Mouse (Mus musculus) retina, embryonic 14.5 days (tissue): ENCODE results near the gene Ank2.

Source experiments
- DNase-seq: peaks from one replicate; pipeline ENCODE4 v3.0.0-alpha.2; 2015; ENCODE audit warnings: low spot score

Ank2 gene

GRCm38 (mm10) chr3:126977399-126977798 is 521.8 kb downstream of the Ank2 start:
- DNase-seq = no peak

GRCm38 (mm10) chr3:126976793-126977192 is 522.4 kb downstream of the Ank2 start:
- no peak for DNase-seq

- DNase-seq = no peak
Observed at GRCm38 (mm10) chr3:126975409-126975808, 523.7 kb downstream of the Ank2 start.

- no peak for DNase-seq
Observed at GRCm38 (mm10) chr3:126973551-126973950, 525.6 kb downstream of the Ank2 start.

DNA sequence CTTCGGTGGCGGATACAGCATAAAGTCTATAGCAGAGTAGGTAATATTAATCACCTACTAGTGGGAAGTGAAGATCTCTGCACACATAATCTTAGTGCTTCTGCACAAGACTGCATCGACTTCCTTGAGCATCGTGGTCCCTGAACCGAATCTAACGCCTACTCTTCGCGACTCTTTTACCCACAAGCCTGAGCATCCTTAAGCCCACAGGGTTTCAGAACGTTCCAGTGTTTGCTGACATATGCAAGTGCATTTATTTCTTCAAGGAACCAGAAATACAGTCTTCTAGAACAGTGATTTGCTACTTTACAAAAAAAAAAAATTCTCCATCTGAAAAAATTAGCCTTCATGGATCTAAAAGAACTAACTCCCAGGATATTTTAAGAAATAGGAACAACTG is 527.6 kb downstream of the Ank2 start:
- DNase-seq = no peak

GRCm38 (mm10) chr3:126968721-126969120 is 530.4 kb downstream of the Ank2 start:
- DNase-seq = no peak

DNA sequence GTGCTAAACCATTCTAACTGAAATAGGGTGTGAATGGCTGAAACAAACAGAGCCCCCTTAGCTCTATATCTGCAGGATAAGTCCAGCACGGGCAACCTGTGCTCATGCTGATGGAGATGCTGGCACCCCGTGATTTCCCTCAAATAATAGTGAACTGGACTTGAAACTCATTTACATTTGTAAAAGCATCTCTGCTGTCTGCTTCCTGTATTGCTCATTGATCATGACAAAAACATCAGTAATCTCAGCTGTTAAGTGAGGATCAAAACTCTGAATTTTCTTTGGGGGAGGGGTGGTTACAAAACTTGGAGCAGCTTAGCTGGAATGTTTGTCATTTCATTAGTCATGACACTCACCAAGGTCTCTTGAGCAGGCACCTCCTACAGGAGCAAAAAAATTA is 533.4 kb downstream of the Ank2 start:
- DNase-seq = no peak

DNA sequence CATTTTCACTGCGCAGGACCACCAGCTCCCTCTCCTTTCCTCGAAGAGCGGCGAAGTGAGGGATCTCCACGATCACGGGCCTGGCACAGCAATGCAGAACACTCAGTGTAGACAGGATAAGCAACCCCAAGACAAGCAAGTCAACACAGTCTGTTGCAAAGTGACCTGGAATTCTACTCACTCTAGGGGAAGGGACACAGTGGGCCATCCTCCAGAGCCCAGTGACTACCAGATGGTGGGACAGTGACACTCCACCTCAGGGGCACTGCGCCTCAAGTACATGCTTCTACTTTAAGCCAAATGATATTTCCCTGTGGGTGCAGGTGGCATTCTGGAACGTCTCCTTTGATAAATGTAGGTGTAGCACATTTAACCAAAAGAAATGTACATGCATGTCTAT is 536.8 kb downstream of the Ank2 start:
- DNase-seq = no peak

- no peak for DNase-seq
Observed at GRCm38 (mm10) chr3:126952698-126953097, 546.5 kb downstream of the Ank2 start.

DNA sequence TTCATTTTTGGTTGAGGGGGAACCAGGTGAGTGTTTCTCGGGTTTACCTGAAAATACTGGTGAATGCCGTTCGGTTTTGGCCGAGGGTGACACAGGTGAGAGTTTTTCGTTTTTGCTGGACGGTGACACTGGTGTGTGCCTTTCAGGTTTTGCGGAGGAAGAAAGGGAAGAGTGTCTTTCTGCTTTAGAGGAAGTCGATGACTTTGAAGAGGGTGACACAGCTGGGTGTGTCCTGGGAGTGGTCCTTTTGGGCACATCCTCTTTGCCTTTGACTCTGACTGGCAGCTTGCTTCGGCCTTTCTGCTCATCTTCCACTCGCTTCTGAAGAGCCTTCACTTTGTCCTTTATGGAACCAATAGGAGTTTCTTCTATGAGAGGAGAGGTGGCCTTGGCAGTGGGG is 552.6 kb downstream of the Ank2 start:
- no peak for DNase-seq

DNA sequence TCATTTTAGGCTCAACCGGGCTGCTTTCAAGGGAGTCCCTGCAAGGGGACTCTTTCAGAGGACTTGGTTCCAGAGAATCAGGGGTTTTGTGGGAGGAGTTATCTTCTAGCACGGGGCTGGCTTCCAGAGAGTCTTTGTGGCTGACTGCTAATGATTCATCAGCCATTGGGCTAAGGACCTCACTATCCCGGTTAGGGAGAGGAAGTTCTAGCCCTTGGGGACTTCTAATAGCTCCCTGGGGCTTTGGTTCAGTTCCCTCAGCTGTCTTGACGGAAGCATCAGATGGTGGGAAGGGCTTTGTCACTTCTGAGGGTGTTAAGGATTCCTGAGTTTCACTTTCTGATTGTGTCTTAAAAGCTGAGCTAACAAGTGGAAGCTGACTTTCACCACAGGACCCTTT is 554.3 kb downstream of the Ank2 start:
- DNase-seq = no peak

- DNase-seq = no peak
Observed at GRCm38 (mm10) chr3:126944081-126944480, 555.1 kb downstream of the Ank2 start.

- DNase-seq = no peak
Observed at GRCm38 (mm10) chr3:126940452-126940851, 558.7 kb downstream of the Ank2 start.

DNA sequence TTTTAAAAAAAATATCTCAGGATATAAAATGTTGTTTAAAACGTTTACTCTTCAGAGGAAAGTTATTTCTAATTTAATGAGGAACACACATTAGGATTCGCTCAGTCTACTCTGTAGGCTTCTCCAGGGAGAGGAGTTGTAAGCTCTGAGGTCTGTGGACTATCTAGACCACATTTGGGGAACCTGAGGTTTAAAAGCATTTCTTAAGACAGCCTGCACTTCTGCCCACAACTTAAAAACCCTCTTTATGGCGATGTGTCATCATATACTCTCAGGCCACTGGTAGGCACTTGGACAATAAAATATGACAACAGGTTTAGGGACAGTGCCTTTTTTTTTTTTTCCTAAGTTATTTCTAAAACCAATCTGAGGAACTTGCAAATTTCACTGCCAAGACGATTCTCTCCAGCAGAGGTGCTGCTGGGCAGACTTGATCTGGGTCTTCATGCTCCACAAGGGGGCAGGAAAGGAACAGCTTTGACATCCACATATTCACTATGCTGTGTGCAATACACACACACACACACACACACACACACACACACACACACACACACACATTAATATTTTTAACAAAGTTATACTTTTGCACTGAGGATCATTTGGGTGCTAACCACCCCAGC is 567.2 kb downstream of the Ank2 start:
- peak; percentile 34 for DNase-seq

GRCm38 (mm10) chr3:126923575-126924382 is 575.4 kb downstream of the Ank2 start:
- DNase-seq = no peak

DNA sequence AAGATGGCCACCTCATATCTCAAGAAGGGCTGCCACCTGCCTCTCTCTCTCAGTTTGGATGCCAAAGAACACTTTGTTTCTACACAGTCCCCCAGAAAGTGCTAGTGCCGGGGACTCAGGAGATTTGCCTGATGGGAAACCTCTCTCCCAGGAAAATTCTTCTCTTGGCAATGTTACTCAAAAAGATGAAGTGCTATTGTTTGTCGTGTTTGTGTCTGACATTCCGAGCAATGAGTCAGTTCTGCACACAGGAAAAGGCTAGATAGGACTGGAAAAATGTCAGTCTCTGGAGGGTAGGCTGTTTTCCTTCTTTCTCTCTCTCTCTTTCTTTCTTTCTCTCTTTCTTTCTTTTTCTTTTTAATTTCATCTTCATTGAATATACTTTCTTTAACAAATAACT is 577.2 kb downstream of the Ank2 start:
- no peak for DNase-seq

GRCm38 (mm10) chr3:126920296-126920695 is 578.9 kb downstream of the Ank2 start:
- no peak for DNase-seq

DNA sequence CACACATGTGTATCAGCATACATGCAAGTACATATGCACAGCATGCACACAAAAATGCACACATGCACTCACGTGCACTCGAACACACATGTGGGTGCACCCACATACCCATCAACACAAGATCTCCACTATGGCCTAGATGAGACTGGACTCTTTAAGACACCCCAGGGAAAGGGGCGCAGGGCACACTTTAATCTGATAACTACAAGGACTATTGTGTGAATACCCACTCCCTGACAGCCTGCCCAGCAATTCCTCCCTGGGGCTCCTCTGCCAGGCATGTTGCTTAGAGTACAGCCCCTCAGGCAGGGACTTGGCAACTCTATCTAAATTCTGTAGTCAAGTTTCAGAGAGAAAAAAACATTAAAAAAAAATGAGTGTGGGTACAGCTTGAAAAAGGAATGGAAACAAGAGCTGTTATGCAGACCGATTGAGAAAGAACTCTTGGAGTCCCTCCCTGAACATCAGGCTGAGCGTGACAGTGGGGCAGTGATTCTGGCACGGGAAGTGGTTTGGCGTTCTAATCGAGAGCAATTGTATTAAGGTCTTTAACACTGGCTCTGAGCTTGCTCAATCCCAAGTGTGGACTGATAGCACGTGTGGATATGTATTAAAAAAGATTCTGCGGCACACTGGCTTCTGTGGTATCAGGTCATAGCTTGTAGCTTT is 580.2 kb downstream of the Ank2 start:
- no peak for DNase-seq

DNA sequence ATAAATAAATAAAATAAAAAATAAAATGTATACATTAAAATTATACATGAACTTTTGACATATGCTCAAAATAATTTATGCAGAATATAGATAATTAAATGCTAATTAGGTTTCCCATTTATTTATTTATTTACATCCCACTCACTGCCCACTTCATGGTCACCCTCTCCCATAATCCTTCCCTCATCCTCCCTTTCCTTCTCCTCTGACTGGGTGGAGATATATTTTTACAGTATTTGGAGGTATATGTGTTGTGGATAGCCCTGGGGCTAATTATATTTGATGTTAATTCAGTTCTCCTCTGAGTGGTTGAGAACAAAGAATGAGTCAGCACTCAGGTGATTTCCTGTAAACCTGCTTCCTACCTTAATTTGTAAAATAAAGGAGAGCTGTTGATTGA is 582.8 kb downstream of the Ank2 start:
- no peak for DNase-seq

DNA sequence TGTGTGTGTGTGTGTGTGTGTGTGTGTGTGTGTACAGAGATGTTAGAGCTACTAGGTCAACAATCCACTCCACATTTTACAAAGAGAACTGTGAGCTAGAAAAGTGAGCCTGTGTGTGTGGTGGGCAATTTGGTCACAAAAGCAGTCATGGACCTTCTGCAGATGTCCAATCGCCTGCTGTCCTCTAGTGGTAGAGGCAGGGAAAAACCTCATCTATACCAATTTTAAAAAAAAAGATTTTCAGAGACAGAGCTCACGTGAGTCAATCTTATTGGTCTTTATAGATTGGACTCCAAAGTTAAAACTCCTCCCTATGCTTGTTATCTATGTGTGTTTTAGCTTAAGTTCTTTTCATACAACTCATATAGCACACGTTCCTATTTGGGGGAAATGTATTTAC is 595.6 kb downstream of the Ank2 start:
- peak; percentile 85 for DNase-seq

- DNase-seq = no peak
Observed at GRCm38 (mm10) chr3:126886644-126887043, 612.5 kb downstream of the Ank2 start.

DNA sequence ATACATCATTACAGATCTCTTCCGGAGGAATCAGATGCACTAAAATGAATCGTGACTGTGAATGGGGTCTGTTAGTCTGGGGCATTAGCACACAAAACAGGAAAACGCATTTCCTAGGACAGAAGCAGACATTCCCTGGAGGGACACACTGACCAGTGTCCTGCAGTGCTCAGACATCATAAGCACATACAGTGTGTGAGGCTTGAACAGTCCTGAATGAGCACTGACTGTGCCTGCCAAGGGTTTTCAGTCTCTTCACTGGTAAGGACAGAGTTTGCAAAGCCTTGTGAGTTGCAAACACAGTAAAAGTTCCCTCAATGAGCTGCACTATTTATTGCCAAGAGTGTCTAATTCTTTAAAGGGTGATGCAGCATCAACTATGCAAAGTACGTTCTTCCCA is 613.1 kb downstream of the Ank2 start:
- no peak for DNase-seq

GRCm38 (mm10) chr3:126878233-126878632 is 620.9 kb downstream of the Ank2 start:
- DNase-seq = no peak
